Mouse (Mus musculus) myocyte (in vitro differentiated cells): ENCODE measurements around the gene Sirpa. TPM values are rescaled to one million over a fixed set of nuclear protein-coding genes. Genes with fewer than 3 reads are reported as not detected.

ENCODE experiments used
- H3K27me3 ChIP-seq: one replicate; pipeline ENCODE4 v1.6.1; 2011; ENCODE audit not compliant: control insufficient read depth, insufficient read depth, insufficient read length
- H3K36me3 ChIP-seq: one replicate; pipeline ENCODE4 v1.6.1; 2011; ENCODE audit not compliant: control insufficient read depth, insufficient read depth
- H3K4me2 ChIP-seq: one replicate; pipeline ENCODE4 v1.6.1; 2011; ENCODE audit warnings: low read depth, control low read depth
- H3K4me3 ChIP-seq: one replicate; pipeline ENCODE4 v1.5.1; 2011; ENCODE audit warnings: mild to moderate bottlenecking, control low read depth, moderate library complexity
- H3K79me2 ChIP-seq: one replicate; pipeline ENCODE4 v1.6.1; 2011; ENCODE audit not compliant: control insufficient read depth, insufficient read depth
- H3ac ChIP-seq: one replicate; pipeline ENCODE4 v1.6.1; 2011; ENCODE audit not compliant: control insufficient read depth, insufficient read length
- CEBPB ChIP-seq: IDR thresholded peaks from 2 replicates; pipeline ENCODE4 v1.6.1; 2011; ENCODE audit warnings: mild to moderate bottlenecking, moderate library complexity; ENCODE audit not compliant: poor library complexity, insufficient read depth, severe bottlenecking
- E2F4 ChIP-seq: IDR thresholded peaks from one replicate; pipeline ENCODE4 v1.6.1; 2011; ENCODE audit warnings: mild to moderate bottlenecking, control low read depth, moderate library complexity; ENCODE audit not compliant: insufficient read depth
- MAX ChIP-seq: IDR thresholded peaks from one replicate; pipeline ENCODE4 v1.6.1; 2011; ENCODE audit warnings: low read depth, mild to moderate bottlenecking, control low read depth
- MYOD1 ChIP-seq, 3 experiments: IDR thresholded peaks; one replicate each; pipeline ENCODE4 v1.6.1; 2011; ENCODE audit warnings: control low read depth in 2 of 3, low read depth in 2 of 3, mild to moderate bottlenecking in 2 of 3, moderate library complexity in 1 of 3; ENCODE audit not compliant: insufficient read length in 2 of 3, control insufficient read depth in 1 of 3
- MYOG ChIP-seq, 3 experiments: IDR thresholded peaks; one replicate each; pipeline ENCODE4 v1.6.1; 2011; ENCODE audit warnings: control low read depth in 2 of 3, low read depth in 2 of 3, mild to moderate bottlenecking in 2 of 3; ENCODE audit not compliant: insufficient read length in 2 of 3, control insufficient read depth in 1 of 3, insufficient read depth in 1 of 3
- POLR2A ChIP-seq: IDR thresholded peaks from one replicate; pipeline ENCODE4 v1.6.1; 2011; ENCODE audit warnings: low read depth, mild to moderate bottlenecking, control low read depth, moderate library complexity; ENCODE audit not compliant: insufficient read length
- POLR2AphosphoS2 ChIP-seq: IDR thresholded peaks from one replicate; pipeline ENCODE4 v1.6.1; 2011; ENCODE audit warnings: low read depth, control low read depth; ENCODE audit not compliant: insufficient read length
- REST ChIP-seq: IDR thresholded peaks from one replicate; pipeline ENCODE4 v1.6.1; 2011; ENCODE audit warnings: mild to moderate bottlenecking, control low read depth, moderate library complexity; ENCODE audit not compliant: insufficient read depth, insufficient read length
- SRF ChIP-seq: IDR thresholded peaks from one replicate; pipeline ENCODE4 v1.6.1; 2011; ENCODE audit warnings: low read depth; ENCODE audit not compliant: control insufficient read depth, insufficient read length
- TCF12 ChIP-seq: IDR thresholded peaks from one replicate; pipeline ENCODE4 v1.6.1; 2011; ENCODE audit warnings: mild to moderate bottlenecking, control low read depth; ENCODE audit not compliant: poor library complexity, insufficient read depth, severe bottlenecking
- TCF3 ChIP-seq: IDR thresholded peaks from one replicate; pipeline ENCODE4 v1.6.1; 2011; ENCODE audit warnings: low read depth, control low read depth; ENCODE audit not compliant: insufficient read length
- USF1 ChIP-seq: IDR thresholded peaks from one replicate; pipeline ENCODE4 v1.6.1; 2011; ENCODE audit warnings: low read depth, mild to moderate bottlenecking, control low read depth, moderate library complexity
- polyA plus RNA-seq: library from polyadenylated mRNA; unstranded; fragments of >200 nt; fragmentation: generic; extraction: Trizol; gene quantifications from one replicate; pipeline ENCODE4 v1.2.1, GENCODE M21; 2012; ENCODE audit warnings: missing spikeins

Sirpa gene
- polyA plus RNA-seq, 1 experiment, result 0.53 TPM

- H3K4me3 ChIP-seq, result no peak overlapping the region
- no peak overlapping the region for H3K4me2 ChIP-seq
- no peaks in the 10 kb centered on the region for H3K36me3 ChIP-seq
- no peak for TF ChIP-seq MAX
- no peak for TF ChIP-seq MYOG (IDR thresholded peaks at IDR 0.05; ENCODE audit: control insufficient read depth in 1 of 3, insufficient read depth in 1 of 3, insufficient read length in 2 of 3, low read depth in 2 of 3)
- no peak for TF ChIP-seq E2F4
- TF ChIP-seq POLR2A, result no peak
- no peak for TF ChIP-seq REST
- TF ChIP-seq MYOD1 (IDR thresholded peaks at IDR 0.05; ENCODE audit: control insufficient read depth in 1 of 3, insufficient read length in 2 of 3, low read depth in 2 of 3), result no peak
- no peak for TF ChIP-seq TCF12
- TF ChIP-seq SRF, result no peak
- no peak for TF ChIP-seq CEBPB
- H3ac ChIP-seq, result no peak overlapping the region
- no peaks in the 10 kb centered on the region for H3K79me2 ChIP-seq
- peaks cover 8% of the 10 kb centered on the region for H3K27me3 ChIP-seq
Observed at GRCm38 (mm10) chr2:129654233-129654950, 61.8 kb downstream of the Sirpa start.

- Histone ChIP-seq H3ac (no peak overlapping the region), H3K4me2 (no peak overlapping the region), H3K4me3 (no peak overlapping the region), H3K36me3 (no peaks in the 10 kb centered on the region), H3K79me2 (no peaks in the 10 kb centered on the region), H3K27me3 (peaks cover 8% of the 10 kb centered on the region)
- TF ChIP-seq POLR2AphosphoS2 (no peak), SRF (no peak)
Observed at GRCm38 (mm10) chr2:129655033-129655432, 62.4 kb downstream of the Sirpa start.

- Histone ChIP-seq H3ac (no peak overlapping the region), H3K4me2 (no peak overlapping the region), H3K79me2 (no peaks in the 10 kb centered on the region), H3K36me3 (no peaks in the 10 kb centered on the region), H3K27me3 (peaks cover 4% of the 10 kb centered on the region), H3K4me3 (no peak overlapping the region)
- no peak for TF ChIP-seq POLR2A
- TF ChIP-seq CEBPB, result no peak
- TF ChIP-seq MAX, result no peak
- no peak for TF ChIP-seq E2F4
- TF ChIP-seq USF1, result no peak
- TF ChIP-seq MYOG (IDR thresholded peaks at IDR 0.05; ENCODE audit: control insufficient read depth in 1 of 3, insufficient read depth in 1 of 3, insufficient read length in 2 of 3, low read depth in 2 of 3), result no peak
- TF ChIP-seq TCF3, result no peak
- TF ChIP-seq TCF12, result no peak
- no peak for TF ChIP-seq REST
- TF ChIP-seq POLR2AphosphoS2, result no peak
- no peak for TF ChIP-seq MYOD1 (IDR thresholded peaks at IDR 0.05; ENCODE audit: control insufficient read depth in 1 of 3, insufficient read length in 2 of 3, low read depth in 2 of 3)
- TF ChIP-seq SRF, result no peak
Observed at GRCm38 (mm10) chr2:129658796-129659195, 66.2 kb downstream of the Sirpa start.

GRCm38 (mm10) chr2:129660020-129660419, 67.4 kb downstream of the Sirpa start:
- Histone ChIP-seq H3K4me2 (no peak overlapping the region), H3K4me3 (no peak overlapping the region), H3K79me2 (no peaks in the 10 kb centered on the region), H3K27me3 (peaks cover 4% of the 10 kb centered on the region), H3K36me3 (no peaks in the 10 kb centered on the region), H3ac (no peak overlapping the region)
- TF ChIP-seq TCF3 (no peak), TCF12 (no peak), MYOD1 (IDR thresholded peaks at IDR 0.05; ENCODE audit: control insufficient read depth in 1 of 3, insufficient read length in 2 of 3, low read depth in 2 of 3) (no peak), CEBPB (no peak), E2F4 (no peak)

- H3K27me3 ChIP-seq, result peaks cover 4% of the 10 kb centered on the region
Observed at GRCm38 (mm10) chr2:129662484-129662883, 69.8 kb downstream of the Sirpa start.

More at GRCm38 (mm10) chr2:129662484-129662883, 69.8 kb downstream of the Sirpa start:
- Histone ChIP-seq H3K36me3 (no peaks in the 10 kb centered on the region), H3K4me3 (no peak overlapping the region), H3K4me2 (no peak overlapping the region), H3ac (no peak overlapping the region), H3K79me2 (no peaks in the 10 kb centered on the region)
- TF ChIP-seq POLR2AphosphoS2 (no peak), MYOG (IDR thresholded peaks at IDR 0.05; ENCODE audit: control insufficient read depth in 1 of 3, insufficient read depth in 1 of 3, insufficient read length in 2 of 3, low read depth in 2 of 3) (no peak), SRF (no peak), TCF3 (no peak), MAX (no peak), MYOD1 (IDR thresholded peaks at IDR 0.05; ENCODE audit: control insufficient read depth in 1 of 3, insufficient read length in 2 of 3, low read depth in 2 of 3) (no peak), USF1 (no peak), TCF12 (no peak), E2F4 (no peak), POLR2A (no peak), REST (no peak), CEBPB (no peak)
